Mouse (Mus musculus): ENCODE data around the gene Ptchd1.

Gene Ptchd1

DNA sequence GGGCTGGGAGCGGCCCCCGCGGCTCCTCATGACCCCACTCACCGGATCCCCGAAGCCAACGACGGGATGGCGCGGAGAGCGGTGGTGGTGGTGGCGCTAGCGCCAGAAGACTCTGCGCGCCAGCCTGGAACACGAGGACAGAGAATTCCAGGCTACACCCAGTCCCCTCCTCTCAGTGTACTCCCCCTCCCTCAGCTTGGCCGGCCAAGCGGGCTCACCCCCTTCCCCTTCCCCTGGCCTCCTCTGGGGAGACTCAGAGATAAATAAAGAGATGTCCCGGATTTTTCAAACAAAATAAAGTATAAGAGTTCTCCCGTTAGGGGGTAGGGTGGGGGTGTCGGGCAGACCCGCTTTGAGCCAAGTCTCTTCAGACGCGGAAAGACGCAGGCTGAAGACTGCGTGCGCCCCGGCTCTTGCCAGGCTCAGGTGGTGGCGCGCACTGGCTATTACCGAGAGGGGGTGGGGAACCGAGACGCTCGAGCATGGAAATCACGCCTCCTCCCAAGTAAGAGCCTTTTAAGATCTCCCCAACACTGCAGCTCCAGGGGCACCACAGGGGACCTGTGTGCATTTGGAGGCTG lies at the start of gene Ptchd1:
Ptchd1 (minus strand) TSS at position 114 of the 581 bp plus-strand sequence.
- peak in 1 of 2 experiments; percentile 3 for DNase-seq

DNA sequence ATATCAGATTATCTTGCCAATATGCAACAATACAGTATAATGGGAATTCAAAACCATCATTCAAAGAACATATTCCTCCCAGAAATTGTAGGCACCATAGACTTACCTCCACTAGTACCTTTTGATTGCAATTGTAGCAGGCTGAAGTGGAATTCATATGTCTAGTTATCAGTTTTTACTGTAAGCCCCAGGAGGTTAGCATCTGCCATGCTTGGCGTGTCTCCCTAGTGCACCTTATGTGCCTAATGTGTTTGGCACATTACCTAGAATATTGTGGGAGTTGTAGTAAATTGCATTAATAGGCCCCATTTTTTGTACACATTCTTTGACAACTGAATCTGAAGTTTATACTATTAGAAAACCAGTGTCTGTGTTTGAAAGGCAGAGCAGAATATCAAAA lies 34.4 kb upstream of the Ptchd1 start:
- DNase-seq: no peak

DNA sequence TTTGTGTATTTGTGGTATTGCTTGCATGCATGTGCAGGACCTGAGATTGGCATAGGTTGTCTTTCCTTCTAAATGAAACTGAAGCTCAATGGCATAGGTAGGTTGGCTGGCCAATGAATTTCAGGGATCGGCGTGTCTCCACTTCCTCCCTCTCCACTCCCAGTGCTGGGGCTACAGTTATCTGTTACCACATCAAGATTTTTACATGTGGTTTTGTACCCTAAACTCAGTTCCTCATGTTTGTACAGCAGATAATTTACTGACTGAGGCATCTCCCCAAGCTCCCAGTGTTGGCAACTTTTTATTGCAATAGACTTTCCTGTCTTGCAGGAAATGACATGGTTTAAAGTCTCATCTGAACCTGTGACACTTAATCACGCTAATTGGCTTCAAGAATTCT lies 22.4 kb upstream of the Ptchd1 start:
- no peak for DNase-seq

DNA sequence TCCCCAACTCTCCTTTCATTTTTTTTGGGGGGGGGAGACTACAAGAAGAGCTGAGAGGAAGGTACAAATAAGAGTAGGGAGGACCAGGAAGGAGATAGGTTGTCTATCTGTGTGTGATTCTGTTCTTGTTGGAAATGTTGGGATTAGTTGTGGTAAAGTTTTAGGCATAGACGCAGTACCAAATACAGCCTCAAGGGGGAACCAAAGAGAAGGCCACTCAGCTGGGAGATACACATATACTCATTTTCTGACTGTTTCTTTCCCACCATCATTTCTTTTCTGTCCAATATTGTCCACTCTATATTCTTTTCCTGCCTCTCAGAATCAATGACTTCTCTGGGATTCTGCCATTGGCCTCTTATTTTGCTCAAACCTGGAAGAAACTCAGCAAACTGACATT lies 20.4 kb upstream of the Ptchd1 start:
- DNase-seq: no peak

DNA sequence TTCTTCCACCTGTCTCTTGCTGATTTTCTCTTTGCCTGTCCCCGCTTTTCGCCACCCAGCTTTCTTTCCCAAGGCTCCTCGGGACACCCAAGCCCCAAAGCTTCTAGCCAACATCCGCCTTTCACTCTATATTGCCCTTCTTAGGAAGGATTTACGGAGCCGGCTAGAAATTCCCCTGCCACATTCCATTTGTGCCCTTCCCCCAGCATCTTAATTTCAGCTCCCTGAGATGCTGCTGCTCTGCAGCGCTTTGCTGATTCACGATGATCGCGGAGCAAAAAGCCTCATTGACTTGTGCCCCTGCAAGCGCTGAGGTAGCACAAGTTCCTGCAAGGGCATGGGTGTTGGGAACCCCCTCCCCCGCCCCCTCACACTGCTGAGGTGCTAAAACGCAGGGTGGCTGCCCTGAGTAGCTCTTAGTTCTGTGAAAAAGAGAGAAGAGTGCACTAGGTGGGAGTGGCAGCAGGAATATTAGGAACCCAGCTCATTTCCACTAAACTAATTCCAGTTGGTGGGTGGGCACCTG lies 2.1 kb upstream of the Ptchd1 start:
- no peak for DNase-seq

DNA sequence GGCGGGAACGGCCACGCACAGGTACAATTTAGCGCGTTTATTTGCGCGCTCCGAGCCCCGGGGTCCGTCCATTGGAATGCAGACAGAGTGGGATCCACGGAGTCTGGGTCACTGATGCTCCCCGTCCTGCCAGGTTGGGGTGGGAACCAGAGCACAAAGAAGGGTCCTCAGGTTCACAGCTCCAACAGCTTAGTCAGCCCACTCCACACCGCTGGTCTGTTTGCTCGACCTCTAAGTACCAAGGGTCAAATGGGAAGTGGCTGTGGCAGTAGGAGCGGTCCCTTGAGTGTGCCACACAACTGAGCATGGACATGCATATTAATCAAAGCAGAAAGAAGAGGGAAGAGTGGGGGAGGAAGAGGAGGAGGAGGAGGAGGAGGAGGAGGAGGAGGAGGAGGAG lies 1.3 kb upstream of the Ptchd1 start:
- DNase-seq: no peak

DNA sequence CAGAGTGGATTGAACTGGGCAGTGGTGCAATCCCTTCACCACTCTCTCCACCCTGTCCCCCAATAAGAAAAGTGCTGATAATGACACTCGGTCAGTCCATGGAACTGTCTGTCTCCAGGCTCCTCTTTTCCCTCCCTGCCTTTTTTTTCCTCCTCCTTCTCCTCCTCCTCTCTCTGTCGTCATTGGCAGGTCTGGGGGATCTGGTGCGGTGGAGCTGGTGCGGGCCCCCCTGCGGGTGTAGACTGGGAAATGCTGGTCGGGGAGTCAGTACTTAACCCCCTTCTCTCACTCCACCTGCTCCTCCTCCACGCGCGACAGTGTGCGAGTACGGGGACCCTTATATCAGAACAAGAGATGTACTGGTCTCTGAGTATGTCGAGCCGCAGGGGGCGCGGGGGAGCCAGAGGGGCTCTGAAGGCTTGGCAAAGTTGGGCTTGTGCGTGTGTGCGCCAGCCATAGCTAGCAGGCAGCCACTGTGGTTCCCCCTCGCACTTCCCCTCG lies 777 bp upstream of the Ptchd1 start, which contains the start of gene Gm15155:
Gm15155 (plus strand) TSS at position 401 of the 501 bp plus-strand sequence.
- no peak for DNase-seq

DNA sequence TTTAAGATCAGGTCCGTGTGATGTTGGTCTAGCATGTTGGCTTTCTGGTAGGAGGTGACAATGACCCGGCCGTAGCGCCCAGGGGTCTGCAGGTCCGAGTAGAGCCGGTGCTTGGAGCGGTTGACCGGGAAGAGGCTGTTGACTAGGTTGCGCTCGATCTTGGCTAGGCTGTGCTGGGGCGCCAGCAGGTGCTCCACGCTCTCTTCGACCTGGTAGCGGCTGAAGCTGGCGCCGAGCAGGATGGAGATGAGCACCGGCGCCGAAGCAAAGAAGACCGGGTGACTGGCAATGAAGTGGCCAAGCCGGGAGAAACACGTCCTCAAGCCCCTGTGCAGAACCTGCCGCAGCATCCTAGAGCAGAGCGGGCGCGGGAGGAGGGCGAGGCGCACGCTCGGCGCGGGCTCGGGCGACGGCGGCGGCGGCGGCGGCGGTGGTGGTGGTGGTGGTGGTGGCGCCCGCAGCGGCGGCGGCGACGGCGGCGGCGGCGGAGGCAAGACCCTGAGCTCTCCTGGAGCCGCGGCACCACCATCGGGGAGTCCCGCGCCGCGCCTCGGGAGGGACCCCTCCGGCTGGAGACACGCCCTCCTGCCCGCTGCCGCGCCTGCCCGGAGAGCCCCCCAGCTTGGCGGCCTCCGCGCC lies 534 bp downstream of the Ptchd1 start:
- DNase-seq: peak in 1 of 2 experiments; percentile 5

DNA sequence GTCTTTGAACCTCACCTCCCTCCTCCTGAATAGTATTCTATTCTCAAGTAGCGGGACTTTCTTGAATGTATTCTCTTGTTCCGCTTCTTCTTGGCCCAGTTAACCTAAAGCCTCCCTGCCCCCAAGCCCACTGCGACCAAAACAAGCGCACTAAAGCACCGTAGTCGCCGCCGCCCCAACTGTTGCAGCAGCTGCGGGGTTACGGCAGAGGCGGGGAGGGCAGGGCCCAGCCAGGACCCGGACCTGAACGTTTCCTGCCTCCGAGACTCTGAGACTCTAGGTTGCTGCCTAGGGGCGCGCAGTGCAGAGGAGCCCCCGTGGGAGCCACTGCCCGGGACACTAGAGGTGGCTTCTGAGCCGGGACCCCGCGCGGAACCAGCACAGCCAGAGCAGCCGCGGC lies 1.1 kb downstream of the Ptchd1 start:
- DNase-seq: no peak

DNA sequence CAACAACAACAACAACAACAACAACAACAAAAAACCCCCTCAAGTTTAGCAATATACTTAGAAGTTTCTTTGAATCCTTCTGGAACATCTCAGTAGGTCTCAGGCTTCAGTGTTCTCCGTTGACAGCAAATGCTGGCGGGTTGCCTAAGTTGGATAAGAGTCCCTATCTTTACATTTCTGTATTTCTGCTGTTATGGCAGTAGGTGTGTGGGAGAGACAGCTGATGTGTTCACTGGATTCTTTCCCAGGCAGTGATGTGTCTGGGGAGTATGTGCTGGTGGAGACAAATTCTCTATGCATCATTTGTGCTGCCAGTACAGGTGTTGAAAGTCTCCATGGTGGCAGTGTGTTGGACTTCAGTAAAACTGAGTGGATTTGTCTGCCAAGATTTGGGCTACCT lies 22.4 kb downstream of the Ptchd1 start:
- no peak for DNase-seq

DNA sequence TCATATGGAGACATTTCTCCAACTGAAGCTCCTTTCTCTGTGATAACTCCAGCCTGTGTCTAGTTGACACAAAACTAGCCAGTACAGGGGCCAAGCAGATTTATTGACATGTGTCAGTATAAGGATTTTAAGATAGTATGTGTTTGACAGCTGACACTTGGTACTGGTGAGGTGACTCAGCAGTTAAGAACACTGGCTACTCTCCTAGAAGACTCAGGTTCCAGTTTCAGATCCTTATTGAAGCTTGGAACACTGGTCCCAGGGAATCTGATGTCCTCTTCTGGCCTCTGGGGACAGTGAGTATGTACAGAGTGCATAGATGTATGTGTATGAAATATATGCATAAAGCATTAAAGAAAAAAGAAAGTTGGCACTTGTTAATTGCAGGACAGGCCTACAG lies 27.2 kb downstream of the Ptchd1 start:
- DNase-seq: no peak

DNA sequence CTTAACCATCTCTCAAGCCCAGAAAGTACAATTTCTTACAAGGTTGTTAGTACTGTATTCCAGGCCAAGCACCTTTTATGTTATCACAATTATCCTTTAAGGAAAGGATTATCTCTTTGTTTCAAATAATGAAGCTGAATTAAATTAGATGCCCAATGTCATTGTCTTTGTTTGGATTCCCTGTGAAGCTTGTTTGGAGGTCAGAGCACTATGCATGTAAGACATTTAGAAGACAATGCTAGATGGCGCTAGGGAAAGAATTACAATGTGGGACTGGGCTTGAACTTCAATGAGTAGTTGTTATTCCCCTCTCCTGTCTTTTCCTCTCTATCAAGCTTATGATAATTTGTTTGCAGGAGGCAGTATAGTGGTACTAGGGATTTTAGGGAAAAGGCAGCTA lies 28.9 kb downstream of the Ptchd1 start:
- DNase-seq: no peak

DNA sequence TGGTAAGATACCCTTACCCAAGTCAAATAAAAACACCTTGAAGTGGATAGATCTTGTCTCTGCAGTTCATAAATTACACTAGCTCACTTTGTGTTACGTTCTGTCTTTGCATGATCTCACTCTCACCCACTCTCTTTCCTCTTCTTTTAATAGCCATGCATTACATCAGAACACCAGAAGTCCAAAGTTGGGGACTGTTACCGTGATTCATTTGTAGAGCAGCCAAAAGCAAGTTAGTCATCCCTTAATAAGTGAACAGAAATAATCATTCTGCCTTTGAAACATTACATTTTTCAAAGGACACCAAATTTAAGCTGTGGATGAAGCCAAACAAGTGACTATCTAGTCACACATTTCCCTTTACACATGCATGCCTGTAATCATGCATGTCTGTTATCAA lies 31.1 kb downstream of the Ptchd1 start:
- DNase-seq: no peak

DNA sequence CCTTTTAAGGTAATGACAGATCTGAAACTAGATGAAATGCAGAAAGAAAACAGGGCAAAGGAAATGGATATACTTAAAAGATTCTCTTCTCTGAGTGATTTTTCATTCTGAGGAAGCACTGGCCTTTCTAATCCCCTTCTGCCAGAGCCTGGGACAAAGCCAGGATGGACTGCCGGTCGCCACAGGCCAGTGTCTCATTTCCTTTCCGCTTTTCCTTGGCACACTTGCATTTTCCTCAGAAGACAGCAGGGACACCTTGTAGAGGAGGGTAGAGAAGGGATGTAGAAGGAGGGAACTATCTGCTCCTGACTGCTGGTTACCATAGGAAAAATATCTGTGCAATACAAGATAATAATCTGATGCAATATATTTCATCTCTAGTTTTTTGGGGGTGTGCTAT lies 32.1 kb downstream of the Ptchd1 start:
- DNase-seq: no peak

DNA sequence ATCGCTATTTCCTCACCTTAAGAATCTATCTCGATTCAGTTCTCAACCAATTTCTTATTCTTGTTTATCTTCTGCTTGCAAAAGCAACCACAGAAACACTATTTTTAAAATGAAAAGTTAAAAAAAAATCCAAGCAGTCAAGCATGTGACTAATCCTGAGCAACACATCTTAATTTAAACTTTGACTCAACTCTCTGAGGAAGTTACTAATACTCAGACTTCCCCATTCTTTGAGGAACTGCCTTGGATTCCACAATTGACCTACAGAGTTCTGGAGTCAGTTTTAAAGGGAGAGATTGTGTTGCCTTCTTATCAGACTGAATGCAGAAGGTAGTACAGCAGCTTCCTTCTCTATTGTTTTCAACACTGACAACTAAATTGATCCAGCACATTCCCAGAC lies 39.0 kb downstream of the Ptchd1 start:
- DNase-seq: no peak

DNA sequence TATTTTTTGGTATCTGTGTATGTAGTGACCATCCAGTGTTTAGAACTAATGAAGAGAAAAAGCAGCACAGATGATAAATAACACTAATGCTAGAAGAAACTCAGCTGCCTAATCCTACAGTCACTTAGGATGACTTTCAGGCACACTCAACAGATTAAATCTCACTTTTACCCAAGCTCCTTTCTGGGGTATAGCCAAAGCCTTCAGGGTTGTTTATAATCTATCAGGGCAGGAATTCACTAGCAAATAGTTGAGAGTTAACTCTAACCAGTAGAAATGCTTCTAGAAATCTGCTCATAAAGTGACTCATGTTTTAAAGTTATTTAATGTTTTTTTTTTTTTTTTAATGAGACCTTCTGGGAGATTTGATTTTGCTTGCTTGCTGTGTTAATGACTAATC lies 43.8 kb downstream of the Ptchd1 start:
- no peak for DNase-seq

DNA sequence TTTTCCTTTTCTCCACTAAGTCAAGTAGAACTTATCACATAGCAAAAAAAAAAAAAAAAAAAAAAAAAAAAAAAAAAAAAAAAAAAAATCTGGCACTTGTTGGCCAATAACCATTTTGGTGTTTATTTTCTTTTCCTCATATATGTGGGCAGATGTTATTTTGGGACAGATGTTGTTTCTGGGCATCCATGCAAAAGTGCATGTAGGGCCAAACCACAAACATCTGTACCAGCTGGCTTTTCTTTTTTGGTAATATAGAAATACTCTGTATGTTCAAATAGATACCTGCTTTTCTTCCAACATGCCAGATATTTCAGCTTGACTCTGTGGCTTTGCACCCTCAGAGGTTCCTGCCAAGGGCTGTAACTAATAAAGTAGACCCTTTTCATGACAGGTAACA lies 51.2 kb downstream of the Ptchd1 start:
- DNase-seq: no peak

DNA sequence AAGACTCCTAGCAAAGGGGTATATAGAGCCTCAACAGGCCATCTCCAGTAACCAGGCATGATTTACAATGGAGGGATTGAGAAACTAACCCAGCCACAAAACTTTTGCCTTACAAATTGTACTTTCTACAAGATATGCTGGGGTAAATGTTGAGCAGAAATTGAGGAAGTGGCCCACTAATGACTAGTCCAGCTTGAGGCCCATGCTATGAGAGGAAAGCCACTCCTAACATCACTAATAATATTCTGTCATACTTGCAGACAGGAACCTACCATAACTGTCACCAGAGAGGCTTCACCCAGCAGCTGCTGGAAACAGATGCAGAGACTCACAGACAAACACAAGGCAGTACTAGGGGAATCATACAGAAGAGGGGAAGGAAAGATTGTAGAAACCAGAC lies 79.8 kb downstream of the Ptchd1 start:
- no peak for DNase-seq

Measured in thymus, postnatal 36 days (tissue).